13 mouse cellular contexts compared by ENCODE assay signal in the genomic region with DNA sequence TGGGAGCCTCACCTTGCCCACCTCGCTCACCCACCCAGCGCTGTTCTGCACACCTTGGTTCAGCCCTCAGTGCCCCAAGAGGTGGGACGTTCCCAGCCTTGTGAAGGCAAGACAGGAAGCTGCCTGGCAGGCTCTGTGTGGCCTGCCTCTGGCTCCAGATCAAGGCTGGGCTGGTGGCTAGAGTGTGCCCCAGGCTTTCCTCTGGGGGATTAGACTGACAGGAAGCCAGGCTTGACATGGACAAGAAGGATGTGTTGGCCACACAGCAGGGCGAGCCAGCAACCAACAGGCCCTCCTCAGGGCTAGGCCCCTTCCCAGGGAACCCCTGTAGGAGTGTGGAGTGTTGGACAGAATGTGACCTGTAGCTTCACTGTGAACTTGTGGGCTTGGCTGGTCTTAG. TPM values are rescaled to one million over a fixed set of nuclear protein-coding genes. Genes with fewer than 3 reads are reported as not detected.
DNase-seq lines count a peak whose midpoint lies in the region; ATAC-seq and TF ChIP-seq lines count a peak whose summit lies in the region.
"Had no signal": no experiment of that assay in that cellular context is flagged by ENCODE, and none has a peak within 500 bp of the region (broad histone marks: within the 10 kb centered on the region; RNA-seq: fewer than 3 reads in every experiment).

No protein-coding gene starts in this region.

- no peaks in the 10 kb centered on the region for H3K9me3 ChIP-seq in forebrain, embryonic 14.5 days (replicated peaks; ENCODE audit: control insufficient read depth, low read length)
- H3K9me3 ChIP-seq in forebrain, embryonic 12.5 days: no peaks in the 10 kb centered on the region
- no peaks in the 10 kb centered on the region for H3K9me3 ChIP-seq in midbrain, embryonic 13.5 days
- no peaks in the 10 kb centered on the region for H3K9me3 ChIP-seq in midbrain, embryonic 11.5 days (ENCODE audit: control insufficient read depth, low read length)
- no peaks in the 10 kb centered on the region for H3K9me3 ChIP-seq in limb, embryonic 10.5 days (replicated peaks)
- H3K9me3 ChIP-seq: G1E; heart, embryonic 10.5 days had no signal

- 89% methylated on average over 4 of the region's 4 CpGs for WGBS in forebrain, embryonic 14.5 days
- 86% methylated on average over 4 of the region's 4 CpGs for WGBS in forebrain, embryonic 12.5 days
- 66% methylated on average over 4 of the region's 4 CpGs for WGBS in kidney, adult 2 months
- WGBS in midbrain, embryonic 13.5 days: 93% methylated on average over 4 of the region's 4 CpGs
- 82% methylated on average over 4 of the region's 4 CpGs for WGBS in midbrain, embryonic 11.5 days
- 86% methylated on average over 4 of the region's 4 CpGs for WGBS in limb, embryonic 10.5 days

- H3K27ac ChIP-seq in forebrain, embryonic 14.5 days (ENCODE audit: low read depth, low read length): no peak overlapping the region
- no peak overlapping the region for H3K27ac ChIP-seq in forebrain, embryonic 12.5 days
- no peak overlapping the region; the same call in 1 of the 2 replicates for H3K27ac ChIP-seq in kidney, adult 2 months (ENCODE audit: insufficient read depth, low read depth, low read length)
- H3K27ac ChIP-seq in midbrain, embryonic 13.5 days: no peak overlapping the region
- H3K27ac ChIP-seq in midbrain, embryonic 11.5 days (ENCODE audit: low read depth, low read length): no peak overlapping the region
- H3K27ac ChIP-seq in limb, embryonic 10.5 days: peak overlapping the region; percentile 22; the same call in 1 of the 2 replicates
- H3K27ac ChIP-seq: heart, embryonic 10.5 days had no signal

- H3K4me3 ChIP-seq in forebrain, embryonic 14.5 days (ENCODE audit: low read depth, low read length): no peak overlapping the region
- H3K4me3 ChIP-seq in forebrain, embryonic 12.5 days (replicated peaks): no peak overlapping the region
- no peak overlapping the region for H3K4me3 ChIP-seq in kidney, adult 2 months (ENCODE audit: insufficient read depth, low read depth, low read length)
- H3K4me3 ChIP-seq in midbrain, embryonic 13.5 days (replicated peaks): no peak overlapping the region
- H3K4me3 ChIP-seq in midbrain, embryonic 11.5 days (ENCODE audit: low read depth, low read length): no peak overlapping the region
- no peak overlapping the region for H3K4me3 ChIP-seq in limb, embryonic 10.5 days
- H3K4me3 ChIP-seq: heart, embryonic 10.5 days had no signal

- TF ChIP-seq POLR2A in kidney, adult 2 months (IDR thresholded peaks at IDR 0.05; ENCODE audit: low read depth, low read length): no peak

- no peak overlapping the region for H3K4me2 ChIP-seq in forebrain, embryonic 14.5 days (ENCODE audit: low read length)
- no peak overlapping the region for H3K4me2 ChIP-seq in forebrain, embryonic 12.5 days
- no peak overlapping the region for H3K4me2 ChIP-seq in midbrain, embryonic 13.5 days (replicated peaks)
- H3K4me2 ChIP-seq in midbrain, embryonic 11.5 days: no peak overlapping the region

- no peak for DNase-seq in forebrain, embryonic 14.5 days (ENCODE audit: low spot score)
- DNase-seq in kidney, adult 2 months: peak; percentile 54
- no peak for DNase-seq in kidney, adult 8-10 months
- no peak for DNase-seq in midbrain, embryonic 11.5 days (ENCODE audit: low spot score, missing footprints)
- no peak for DNase-seq in limb, embryonic 10.5 days (ENCODE audit: low spot score)
- no peak for DNase-seq in layer of hippocampus, adult 9-11 months
- DNase-seq: cerebellum, adult 11 months had no signal

- TF ChIP-seq CTCF in kidney, adult 2 months (conservative IDR thresholded peaks at IDR 0.05; ENCODE audit: insufficient read depth, insufficient read length, low read depth, low read length): no peak

- ATAC-seq in forebrain, embryonic 14.5 days: peak; percentile 5; the same call in 1 of the 2 replicates
- no peak for ATAC-seq in forebrain, embryonic 12.5 days (ENCODE audit: low FRiP score)
- ATAC-seq in midbrain, embryonic 13.5 days: 0 out of 2 replicates have a peak, but pooled peaks have one; percentile 2
- ATAC-seq in midbrain, embryonic 11.5 days (ENCODE audit: low FRiP score): no peak

- H3K36me3 ChIP-seq in forebrain, embryonic 14.5 days (ENCODE audit: control insufficient read depth, insufficient read depth, low read length): peaks cover 44% of the 10 kb centered on the region
- H3K36me3 ChIP-seq in forebrain, embryonic 12.5 days (replicated peaks): peaks cover 41% of the 10 kb centered on the region
- H3K36me3 ChIP-seq in kidney, adult 2 months (ENCODE audit: control insufficient read depth, insufficient read depth, low read length): no peaks in the 10 kb centered on the region
- H3K36me3 ChIP-seq in midbrain, embryonic 13.5 days: peaks cover 45% of the 10 kb centered on the region
- peaks cover 8% of the 10 kb centered on the region; the same call in 1 of the 2 replicates for H3K36me3 ChIP-seq in midbrain, embryonic 11.5 days (ENCODE audit: control insufficient read depth, insufficient read depth, low read length)
- peaks cover 45% of the 10 kb centered on the region for H3K36me3 ChIP-seq in limb, embryonic 10.5 days

- H3K9ac ChIP-seq in forebrain, embryonic 14.5 days (ENCODE audit: low read length): no peak overlapping the region
- H3K9ac ChIP-seq in forebrain, embryonic 12.5 days: no peak overlapping the region
- H3K9ac ChIP-seq in midbrain, embryonic 13.5 days (replicated peaks): no peak overlapping the region
- H3K9ac ChIP-seq in midbrain, embryonic 11.5 days (ENCODE audit: low read length): no peak overlapping the region

- no peaks in the 10 kb centered on the region for H3K27me3 ChIP-seq in forebrain, embryonic 14.5 days (replicated peaks; ENCODE audit: control insufficient read depth, insufficient read depth, low read length)
- no peaks in the 10 kb centered on the region for H3K27me3 ChIP-seq in forebrain, embryonic 12.5 days
- no peaks in the 10 kb centered on the region for H3K27me3 ChIP-seq in kidney, adult 2 months (replicated peaks; ENCODE audit: control insufficient read depth, insufficient read depth, low read length)
- H3K27me3 ChIP-seq in midbrain, embryonic 13.5 days: no peaks in the 10 kb centered on the region
- no peaks in the 10 kb centered on the region for H3K27me3 ChIP-seq in midbrain, embryonic 11.5 days (ENCODE audit: control insufficient read depth, insufficient read depth, low read length)
- H3K27me3 ChIP-seq in limb, embryonic 10.5 days (ENCODE audit: low read depth, poor library complexity, severe bottlenecking): no peaks in the 10 kb centered on the region

- no peaks in the 10 kb centered on the region for H3K4me1 ChIP-seq in forebrain, embryonic 14.5 days (ENCODE audit: control insufficient read depth, insufficient read depth, low read length)
- H3K4me1 ChIP-seq in forebrain, embryonic 12.5 days: no peaks in the 10 kb centered on the region
- H3K4me1 ChIP-seq in kidney, adult 2 months (ENCODE audit: control insufficient read depth, insufficient read depth, low read length): no peaks in the 10 kb centered on the region
- H3K4me1 ChIP-seq in midbrain, embryonic 13.5 days (replicated peaks): no peaks in the 10 kb centered on the region
- H3K4me1 ChIP-seq in midbrain, embryonic 11.5 days (ENCODE audit: control insufficient read depth, insufficient read depth, low read length): no peaks in the 10 kb centered on the region
- peaks cover 6% of the 10 kb centered on the region; the same call in 1 of the 2 replicates for H3K4me1 ChIP-seq in limb, embryonic 10.5 days

RNA-seq across cellular contexts. Expression of a gene that starts 39.2 kb away (rescaled TPM):
- 11.2 and 13.1 TPM in 2 replicates for polyA plus RNA-seq in forebrain, embryonic 14.5 days (2014; fragmentation: Nextera tagmentation; extraction: Ambion mirVana)
- 13.9 and 14.2 TPM in 2 replicates for polyA plus RNA-seq in forebrain, embryonic 12.5 days (2016; fragmentation: Nextera tagmentation; extraction: Ambion mirVana)
- 35.8 and 40.8 TPM in 2 replicates for polyA plus RNA-seq in kidney, adult 2 months (2012; rRNA removed)
- 15.6 and 17.7 TPM in 2 replicates for polyA plus RNA-seq in midbrain, embryonic 13.5 days (2015; fragmentation: Nextera tagmentation; extraction: Ambion mirVana)
- 6.1 and 6.6 TPM in 2 replicates for polyA plus RNA-seq in midbrain, embryonic 11.5 days (2014; fragmentation: Nextera tagmentation; extraction: Ambion mirVana)
- 11.2 and 12.0 TPM in 2 replicates for polyA plus RNA-seq in limb, embryonic 10.5 days (2016; fragmentation: Nextera tagmentation; extraction: Ambion mirVana)

RNA-seq across cellular contexts. Expression of a gene that starts 52.8 kb away (rescaled TPM):
- polyA plus RNA-seq in forebrain, embryonic 14.5 days (2014; fragmentation: Nextera tagmentation; extraction: Ambion mirVana): not detected in 2 replicates
- 0.19 and 0.28 TPM in 2 replicates for polyA plus RNA-seq in forebrain, embryonic 12.5 days (2016; fragmentation: Nextera tagmentation; extraction: Ambion mirVana)
- polyA plus RNA-seq in kidney, adult 2 months (2012; rRNA removed): 0.16 and 0.41 TPM in 2 replicates
- not detected in 2 replicates for polyA plus RNA-seq in midbrain, embryonic 13.5 days (2015; fragmentation: Nextera tagmentation; extraction: Ambion mirVana)
- polyA plus RNA-seq in midbrain, embryonic 11.5 days (2014; fragmentation: Nextera tagmentation; extraction: Ambion mirVana): 0.19 and 0.29 TPM in 2 replicates
- polyA plus RNA-seq in limb, embryonic 10.5 days (2016; fragmentation: Nextera tagmentation; extraction: Ambion mirVana): not detected in 2 replicates
- polyA plus RNA-seq: embryonic facial prominence, embryonic 11.5 days; G1E; limb, embryonic 11.5 days had no signal

Comparison
In these comparisons a context has a peak if more than half of its experiments do, and no peak if none do; other contexts are left out.
1. ATAC-seq: peak in forebrain, embryonic 14.5 days (single experiment) and midbrain, embryonic 13.5 days (single experiment); none in forebrain, embryonic 12.5 days (single experiment) and midbrain, embryonic 11.5 days (single experiment).